Mouse (Mus musculus) layer of hippocampus, postnatal 36 days (tissue): Measurements from ENCODE around the gene Slc40a1. TPM values are rescaled to one million over a fixed set of nuclear protein-coding genes. Genes with fewer than 3 reads are reported as not detected.
A peak's percentile ranks its signal among the peaks of the same experiment; 100 is the strongest.

Experiments used
- DNase-seq, 2 experiments: peaks; one replicate each; pipeline ENCODE4 v3.0.0; 2022
- total RNA-seq, 2 experiments: library from RNA; stranded (reverse); gene quantifications; 2 replicates each; pipeline ENCODE4 v1.2.3; 2021

Slc40a1 gene
- 1 to 10 TPM; 6.9 to 9.4 TPM for total RNA-seq

GRCm38 (mm10) chr1:45926393-45926763, at the start of gene Slc40a1:
Gene Slc40a1, minus strand, starts transcription at chr1:45926523.
- no peak for DNase-seq

DNA sequence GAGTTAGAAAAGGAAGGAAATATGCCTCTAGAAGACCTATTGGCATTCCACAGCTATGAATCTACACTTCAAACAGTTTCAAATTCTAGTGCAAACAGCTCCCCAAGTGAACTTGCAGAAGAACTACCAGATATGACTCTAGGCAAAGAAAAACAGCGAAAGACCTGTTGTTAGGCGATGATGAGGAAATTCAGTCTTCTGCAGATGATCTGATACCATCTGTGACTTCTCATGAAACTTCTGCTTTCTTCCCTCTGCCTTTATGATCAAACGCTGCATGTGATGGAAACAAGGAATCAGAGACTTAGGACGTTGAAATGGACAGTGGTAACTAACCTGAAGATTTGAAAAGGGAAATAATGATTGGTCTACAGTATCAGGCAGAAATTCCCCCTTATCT, 45.0 kb upstream of the Slc40a1 start:
- DNase-seq = no peak

DNA sequence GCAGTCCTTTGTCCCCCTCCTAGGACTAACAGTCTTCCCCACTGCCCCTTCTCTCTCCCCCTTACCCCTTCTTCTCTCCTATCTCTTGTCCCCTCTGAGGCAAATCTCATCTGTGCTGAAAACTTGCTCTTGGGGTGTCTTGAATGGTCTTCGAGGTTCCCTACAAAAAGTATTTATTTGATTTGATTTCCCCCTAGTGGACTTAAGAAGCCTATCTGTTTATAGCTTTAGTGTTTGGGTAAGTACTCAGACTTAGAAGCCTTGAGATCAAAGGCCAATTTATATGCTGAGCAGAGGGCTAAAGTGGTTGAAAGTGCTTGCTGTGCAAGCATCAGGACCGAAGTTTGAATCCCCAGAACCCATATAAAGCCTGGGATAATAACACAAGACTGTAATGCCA, 22.7 kb upstream of the Slc40a1 start:
- no peak for DNase-seq

DNA sequence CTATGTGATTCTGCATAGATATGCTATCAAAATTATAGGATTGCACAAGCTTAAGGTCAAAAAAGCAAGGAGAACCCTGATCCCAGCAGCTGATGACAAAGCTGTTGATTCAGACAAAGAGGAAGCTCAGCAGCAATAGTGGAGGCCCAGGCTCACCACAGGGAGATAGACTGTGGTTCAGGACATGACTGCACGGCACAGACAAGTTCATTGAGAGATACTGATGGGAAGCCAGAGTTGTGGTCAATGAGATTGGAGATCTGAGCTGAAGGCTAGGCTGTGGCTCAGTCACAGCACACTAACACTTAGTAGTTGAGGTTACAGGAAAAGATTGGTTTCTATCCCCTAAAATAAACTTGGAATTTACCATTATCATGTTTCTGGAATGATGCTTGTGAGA, 21.5 kb upstream of the Slc40a1 start:
- no peak for DNase-seq

DNA sequence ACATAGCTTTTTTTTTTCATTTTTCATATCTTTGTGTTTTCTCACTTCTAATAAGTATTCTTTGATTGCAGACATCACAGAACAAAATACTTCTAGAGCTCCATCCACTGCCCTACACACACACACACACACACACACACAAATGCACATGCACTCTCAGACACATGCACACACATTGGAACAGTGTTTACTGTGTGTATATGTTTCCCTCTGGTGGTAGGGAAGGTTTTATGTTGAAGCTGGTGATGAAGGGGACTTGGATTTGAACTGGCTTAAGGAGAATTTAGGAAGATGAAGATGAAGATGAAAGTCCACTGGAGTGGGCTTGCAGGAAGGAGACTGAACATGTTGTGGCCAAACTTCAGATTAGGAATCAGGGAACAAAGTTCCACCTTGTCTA, 4.8 kb upstream of the Slc40a1 start:
- no peak for DNase-seq

GRCm38 (mm10) chr1:45926911-45927310, 588 bp upstream of the Slc40a1 start:
- no peak for DNase-seq

GRCm38 (mm10) chr1:45925500-45926392, 577 bp downstream of the Slc40a1 start:
- peak; percentile 56 to 59 for DNase-seq

DNA sequence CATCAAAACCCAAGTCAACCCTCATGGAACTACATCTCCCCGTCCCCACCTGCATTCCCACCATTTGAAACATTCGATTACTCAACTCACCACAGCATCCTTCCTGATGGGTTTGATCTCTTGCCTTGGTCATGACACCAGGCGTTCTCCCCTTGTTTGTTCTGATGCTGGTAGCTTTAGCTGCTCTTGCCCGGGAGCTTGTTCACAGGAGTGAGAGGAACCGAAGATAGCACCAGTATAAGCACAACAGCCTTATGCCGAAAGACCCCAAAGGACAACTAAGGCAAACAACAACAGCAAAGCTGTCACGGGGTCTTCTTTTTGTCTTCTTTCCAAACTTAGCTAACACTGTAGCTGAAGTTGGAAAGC, 1.2 kb downstream of the Slc40a1 start:
- DNase-seq = no peak

DNA sequence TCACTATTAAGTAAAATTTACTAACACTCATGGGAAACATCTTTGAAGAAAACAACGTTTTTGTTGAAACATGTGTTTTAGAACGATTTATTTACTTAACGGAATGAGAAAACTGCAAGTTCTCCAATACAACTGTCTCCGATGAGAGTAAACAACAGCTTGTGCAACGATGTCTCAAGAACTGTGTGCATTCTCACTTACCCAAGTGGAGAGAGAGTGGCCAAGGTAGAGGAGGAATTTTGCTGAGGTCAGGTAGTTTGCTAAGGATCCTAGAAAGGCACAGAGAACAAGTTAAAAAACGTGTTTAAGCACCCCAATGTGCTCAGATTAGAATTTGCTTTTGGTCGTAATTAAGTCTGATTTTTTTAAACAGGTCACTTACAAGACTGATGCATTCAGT, 1.8 kb downstream of the Slc40a1 start:
- DNase-seq = no peak

- DNase-seq = no peak
Measured at GRCm38 (mm10) chr1:45923306-45923705, 3.0 kb downstream of the Slc40a1 start.

GRCm38 (mm10) chr1:45920703-45921102, 5.6 kb downstream of the Slc40a1 start:
- no peak for DNase-seq

GRCm38 (mm10) chr1:45919752-45920151, 6.6 kb downstream of the Slc40a1 start:
- no peak for DNase-seq

DNA sequence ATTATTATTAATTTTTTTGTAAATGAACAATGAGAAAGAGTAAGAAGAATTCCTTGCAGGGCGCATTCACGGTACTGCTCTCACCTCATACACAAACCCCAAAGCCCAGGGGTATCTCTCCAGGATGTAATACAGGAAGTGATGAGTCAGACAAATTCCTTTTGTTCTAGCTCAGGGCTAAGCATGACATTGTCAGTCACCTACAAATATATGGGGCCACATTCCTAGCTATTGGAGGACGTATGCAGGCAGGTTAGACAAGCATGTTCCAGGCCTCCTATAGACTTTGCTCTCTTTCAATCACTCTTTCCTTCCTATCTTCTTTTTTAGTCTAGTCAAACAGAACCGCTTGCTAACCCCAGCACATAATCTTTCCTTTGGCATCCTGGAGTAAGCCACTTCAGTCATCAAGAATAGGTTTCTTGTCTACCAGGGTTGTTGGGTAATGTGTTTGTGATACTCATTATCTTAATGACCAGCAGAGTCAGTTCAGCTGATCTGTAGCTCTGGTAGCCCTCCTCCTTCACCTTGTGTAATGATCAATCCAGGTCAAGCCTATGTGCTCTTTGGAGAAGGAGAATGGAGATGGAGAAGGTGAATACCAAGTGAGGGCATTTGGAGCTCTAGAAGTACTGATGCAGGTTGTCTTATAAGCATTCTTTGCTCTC, 9.1 kb downstream of the Slc40a1 start:
- DNase-seq = no peak

DNA sequence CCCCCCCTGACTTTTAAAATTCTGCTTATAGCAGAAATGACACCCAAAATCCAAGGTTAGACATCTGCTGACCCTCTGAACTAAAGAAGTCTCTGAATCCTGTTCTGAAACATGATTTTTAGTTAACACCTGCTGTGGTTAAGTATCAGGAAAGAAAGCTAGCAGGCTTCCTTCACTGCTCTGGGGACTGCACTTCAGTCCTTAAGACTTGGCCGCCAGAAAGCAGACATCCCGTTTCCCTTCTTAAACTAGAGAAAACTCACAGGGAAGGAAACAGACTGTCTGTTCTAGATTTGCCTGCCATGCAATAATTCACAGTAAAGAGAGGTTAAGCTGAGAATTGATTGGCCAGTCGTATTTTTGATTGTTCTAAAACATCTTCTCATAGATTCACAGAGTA, 10.1 kb downstream of the Slc40a1 start:
- DNase-seq = no peak

DNA sequence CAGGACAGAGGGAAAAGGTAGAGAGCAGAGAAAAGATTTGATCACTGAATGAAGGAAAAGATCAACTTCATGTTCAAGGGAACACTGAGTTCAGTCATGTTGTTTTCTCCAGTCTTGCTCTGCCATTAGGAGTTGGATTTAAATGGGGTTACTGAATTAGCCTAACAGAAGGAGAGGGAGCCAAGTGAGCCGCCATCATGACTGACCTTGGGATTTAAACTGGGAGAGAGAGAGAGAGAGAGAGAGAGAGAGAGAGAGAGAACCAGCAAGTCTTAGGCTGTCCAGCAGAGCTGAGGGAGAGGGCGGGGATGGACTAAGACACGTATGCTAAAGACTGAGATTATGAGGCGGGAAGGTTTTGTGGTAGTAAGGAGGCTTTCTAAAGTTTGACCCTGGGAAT, 12.1 kb downstream of the Slc40a1 start:
- DNase-seq = no peak

- no peak for DNase-seq
Measured at GRCm38 (mm10) chr1:45905107-45905821, 21.1 kb downstream of the Slc40a1 start.

DNA sequence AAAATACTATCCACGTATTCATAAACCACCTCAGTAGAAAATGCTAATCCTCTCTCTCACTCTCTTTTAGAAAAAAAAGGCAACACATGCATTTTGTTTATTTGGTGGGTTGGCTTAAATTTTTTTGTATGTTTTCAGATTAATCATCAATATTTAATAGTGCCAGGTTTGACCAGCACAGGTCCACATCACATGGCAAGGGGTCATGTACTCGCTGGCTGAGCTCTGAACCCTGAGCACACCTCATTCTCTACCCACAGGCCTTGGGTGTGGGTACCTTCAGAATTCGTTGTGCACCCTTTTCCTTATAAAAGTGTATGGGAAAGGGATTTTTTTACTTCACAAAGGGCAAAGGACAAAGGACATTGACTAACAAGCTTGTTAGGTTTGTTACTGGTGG, 22.2 kb downstream of the Slc40a1 start:
- DNase-seq = no peak

DNA sequence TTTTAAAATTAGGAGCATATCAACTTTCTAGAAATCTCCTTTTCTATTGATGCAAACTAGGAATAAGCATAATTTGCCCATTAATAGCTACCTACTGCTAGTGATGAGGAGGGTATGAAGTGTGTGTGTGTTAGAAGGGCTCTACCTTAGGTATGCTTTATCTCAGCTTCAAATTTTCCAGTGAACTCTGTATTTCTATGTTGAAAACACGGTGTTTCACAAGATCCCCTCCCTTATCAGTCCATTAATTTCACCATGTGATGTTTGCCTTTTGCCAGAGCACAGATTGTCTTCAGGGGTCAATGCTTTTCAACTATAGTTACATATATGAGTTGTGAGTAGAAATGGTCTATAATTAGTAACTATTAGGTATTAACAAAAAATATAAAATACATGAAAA, 28.3 kb downstream of the Slc40a1 start:
- DNase-seq = no peak

DNA sequence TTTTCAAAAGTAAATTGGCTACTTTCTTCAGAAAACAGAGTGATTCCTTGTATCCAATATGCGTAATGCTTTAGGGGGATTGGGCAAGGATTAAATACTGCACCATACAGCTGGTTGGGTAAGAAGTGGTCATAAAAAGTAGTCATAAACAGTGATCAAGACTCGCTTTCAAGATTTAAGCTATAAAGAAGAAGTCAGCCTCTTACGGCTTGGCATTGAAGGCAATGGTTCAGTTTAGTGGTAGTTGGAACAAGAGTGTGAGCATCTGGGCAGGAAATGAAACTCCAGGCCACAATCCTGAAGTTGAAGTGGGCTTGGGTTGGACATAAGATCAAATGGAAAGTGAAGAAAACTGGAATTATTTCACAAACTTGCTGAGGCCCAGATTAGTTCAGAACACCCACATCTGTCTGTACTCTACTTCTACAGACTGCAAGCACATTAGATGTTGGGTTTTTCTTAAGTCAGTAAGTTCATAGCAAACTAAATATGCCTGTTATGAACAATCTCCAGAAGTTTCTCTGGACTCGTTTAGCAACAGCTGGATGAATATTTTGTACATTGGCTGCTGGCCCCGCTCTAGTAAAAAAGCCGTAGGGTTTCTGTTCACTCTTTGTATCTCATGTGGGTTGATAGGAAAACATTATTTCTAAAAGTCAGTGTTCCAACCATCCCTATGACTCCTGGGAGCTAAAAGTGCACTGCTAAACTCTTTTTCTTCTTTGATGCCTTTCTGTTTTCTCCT, 32.0 kb downstream of the Slc40a1 start:
- no peak for DNase-seq

- no peak for DNase-seq
Measured at GRCm38 (mm10) chr1:45891986-45892385, 34.3 kb downstream of the Slc40a1 start.

DNA sequence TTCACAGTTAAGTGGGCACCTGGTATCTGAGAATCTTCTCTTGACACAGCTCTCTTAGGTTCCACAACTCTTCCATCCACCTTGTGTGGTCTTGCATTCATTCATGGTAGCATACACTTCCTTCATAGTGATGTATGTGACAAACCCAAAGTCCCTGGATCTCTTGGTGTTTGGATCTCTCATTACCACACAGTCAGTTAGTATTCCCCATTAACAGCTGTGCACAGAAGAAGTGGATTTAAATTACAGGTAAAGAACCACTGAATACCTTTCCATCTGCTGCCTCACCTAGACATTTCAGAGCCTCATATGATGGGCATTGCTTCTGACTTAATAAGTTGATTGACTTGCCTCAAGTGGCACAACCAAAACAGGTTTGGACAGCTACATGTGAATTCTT, 36.1 kb downstream of the Slc40a1 start, which contains the start of gene Gm5269:
Gm5269 (minus strand) TSS at position 101 of the 400 bp plus-strand sequence.
- no peak for DNase-seq

- no peak for DNase-seq
Measured at GRCm38 (mm10) chr1:45886800-45887199, 39.5 kb downstream of the Slc40a1 start.

GRCm38 (mm10) chr1:45883378-45883777, 42.9 kb downstream of the Slc40a1 start:
- DNase-seq = no peak
